Mouse (Mus musculus): ENCODE results near the gene Tmem94.
"Not testable (repeated sequence)": the region's sequence is repeated elsewhere in the genome, so short reads cannot be mapped to it uniquely, and the experiment has no call there.

Tmem94 gene

GRCm38 (mm10) chr11:115765103-115765606 lies at the start of gene Tmem94:
Gene Tmem94, plus strand, starts transcription at chr11:115765433.
- peak; percentile 97 for DNase-seq (ENCODE audit: low spot score)

GRCm38 (mm10) chr11:115716410-115717338 lies 48.6 kb upstream of the Tmem94 start:
- DNase-seq (ENCODE audit: low spot score) = no peak

- DNase-seq (ENCODE audit: low spot score) = peak; percentile 49
Measured at GRCm38 (mm10) chr11:115717660-115718390, 47.4 kb upstream of the Tmem94 start.

DNA sequence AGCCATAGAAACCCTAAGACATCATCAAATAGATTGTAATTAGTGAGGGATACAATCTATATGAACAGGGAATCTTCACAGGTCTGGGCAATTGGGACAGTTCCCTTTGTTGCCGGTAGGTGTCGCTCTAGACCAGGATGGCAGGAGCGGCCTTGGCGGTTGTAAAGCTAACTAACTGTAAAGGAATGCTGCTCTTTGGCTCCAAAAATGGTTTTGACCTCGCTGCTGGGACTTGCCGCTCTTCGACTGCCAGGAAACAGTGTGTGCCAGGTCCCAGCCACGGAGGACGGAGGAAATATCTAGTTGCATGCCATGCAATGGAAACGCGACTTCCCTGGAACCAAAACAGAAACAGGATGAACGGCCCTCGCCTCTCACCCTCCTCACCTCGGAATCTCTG lies 42.6 kb upstream of the Tmem94 start:
- DNase-seq (ENCODE audit: low spot score) = peak; percentile 91

DNA sequence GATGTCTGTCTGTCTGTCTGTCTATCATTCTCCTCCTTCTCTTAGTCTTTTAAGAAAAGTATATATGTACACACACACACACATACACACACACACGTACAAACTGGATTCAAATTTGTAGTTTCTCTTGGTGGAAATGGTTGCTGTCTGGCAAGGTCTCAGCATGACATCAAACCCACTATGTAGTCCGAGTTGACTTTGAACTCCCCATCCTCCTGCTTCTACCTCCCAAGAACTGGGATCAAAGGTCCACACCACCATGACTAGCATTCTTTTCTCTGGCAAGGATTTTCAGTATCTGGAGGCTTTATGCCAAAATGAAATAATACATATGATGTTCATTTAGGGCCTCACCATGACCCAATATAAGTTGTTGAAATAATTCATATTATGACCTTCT lies 42.0 kb upstream of the Tmem94 start:
- no peak for DNase-seq (ENCODE audit: low spot score)

GRCm38 (mm10) chr11:115734041-115734686 lies 31.1 kb upstream of the Tmem94 start:
- DNase-seq (ENCODE audit: low spot score) = no peak

- DNase-seq (ENCODE audit: low spot score) = no peak
Measured at GRCm38 (mm10) chr11:115737608-115738208, 27.5 kb upstream of the Tmem94 start.

DNA sequence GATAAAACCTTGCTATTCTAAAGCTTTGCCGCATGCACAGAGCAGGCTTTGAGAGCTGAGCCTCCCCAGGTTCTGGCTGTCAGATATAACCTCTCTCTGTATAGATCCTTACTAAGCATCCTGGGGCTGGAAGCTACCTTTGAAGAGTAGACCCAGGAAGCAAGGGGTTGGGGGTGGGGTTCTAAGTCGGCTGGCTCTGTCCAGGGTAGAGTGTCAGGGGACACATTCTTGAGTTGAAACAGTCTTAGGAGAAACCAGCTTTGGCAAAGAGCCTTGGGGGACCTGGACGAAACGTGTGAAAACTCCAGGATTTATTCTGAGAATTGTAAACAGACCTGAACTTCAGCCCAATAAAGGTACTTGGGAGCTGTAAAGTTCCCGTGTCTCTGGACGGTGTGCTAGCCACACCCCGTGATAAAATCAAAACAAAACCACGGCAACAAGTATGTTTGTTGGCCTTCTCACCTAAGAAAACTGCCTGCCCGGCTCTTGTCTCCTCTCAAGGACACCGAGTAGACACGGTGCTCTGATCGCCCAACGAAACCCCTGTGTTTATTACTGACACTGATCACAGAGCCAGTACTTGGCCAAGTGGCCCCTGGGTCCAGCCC lies 26.9 kb upstream of the Tmem94 start:
- DNase-seq (ENCODE audit: low spot score) = no peak

DNA sequence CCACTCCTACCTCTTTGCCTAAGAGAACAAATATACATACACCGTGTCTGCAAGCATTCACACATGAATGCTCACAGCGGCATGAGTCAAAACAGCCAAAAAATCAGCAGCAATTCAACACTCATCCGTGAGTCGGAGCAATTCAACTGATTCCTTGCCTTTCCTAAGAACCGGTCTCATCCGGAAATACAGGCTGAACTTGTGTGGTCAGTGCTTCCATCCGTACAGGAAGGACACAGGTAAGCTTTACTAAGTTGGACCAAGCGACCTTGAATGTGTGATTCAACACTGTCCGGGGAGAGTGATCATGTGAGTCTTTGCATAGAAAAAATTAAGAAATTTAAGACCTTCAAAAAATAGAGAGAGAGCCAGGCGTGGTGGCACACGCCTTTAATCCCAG lies 24.2 kb upstream of the Tmem94 start:
- no peak for DNase-seq (ENCODE audit: low spot score)

GRCm38 (mm10) chr11:115742926-115743325 lies 22.3 kb upstream of the Tmem94 start:
- DNase-seq (ENCODE audit: low spot score) = no peak

GRCm38 (mm10) chr11:115744385-115744784 lies 20.8 kb upstream of the Tmem94 start:
- no peak for DNase-seq (ENCODE audit: low spot score)

GRCm38 (mm10) chr11:115746109-115746508 lies 19.1 kb upstream of the Tmem94 start:
- DNase-seq (ENCODE audit: low spot score) = no peak

GRCm38 (mm10) chr11:115746762-115747161 lies 18.5 kb upstream of the Tmem94 start:
- DNase-seq (ENCODE audit: low spot score) = no peak

GRCm38 (mm10) chr11:115747351-115747750 lies 17.9 kb upstream of the Tmem94 start:
- no peak for DNase-seq (ENCODE audit: low spot score)

DNA sequence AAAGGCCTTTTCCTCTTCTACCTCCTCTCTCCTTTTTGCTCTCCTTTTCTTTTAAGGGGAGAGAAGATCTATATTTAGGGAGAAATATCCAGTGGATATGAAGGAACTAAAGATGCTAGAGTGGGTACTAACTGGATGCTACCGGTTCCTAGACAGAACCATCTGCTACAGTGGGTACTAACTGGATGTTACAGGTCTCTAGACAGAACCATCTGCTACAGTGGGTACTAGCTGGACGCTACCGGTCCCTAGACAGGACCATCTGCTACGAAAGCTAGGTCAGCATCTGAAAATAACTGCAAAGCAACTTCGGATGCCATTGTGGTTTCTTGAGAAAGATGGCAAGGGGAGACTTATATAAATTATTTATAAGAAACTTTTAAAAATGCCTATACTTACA lies 15.4 kb upstream of the Tmem94 start:
- no peak for DNase-seq (ENCODE audit: low spot score)

DNA sequence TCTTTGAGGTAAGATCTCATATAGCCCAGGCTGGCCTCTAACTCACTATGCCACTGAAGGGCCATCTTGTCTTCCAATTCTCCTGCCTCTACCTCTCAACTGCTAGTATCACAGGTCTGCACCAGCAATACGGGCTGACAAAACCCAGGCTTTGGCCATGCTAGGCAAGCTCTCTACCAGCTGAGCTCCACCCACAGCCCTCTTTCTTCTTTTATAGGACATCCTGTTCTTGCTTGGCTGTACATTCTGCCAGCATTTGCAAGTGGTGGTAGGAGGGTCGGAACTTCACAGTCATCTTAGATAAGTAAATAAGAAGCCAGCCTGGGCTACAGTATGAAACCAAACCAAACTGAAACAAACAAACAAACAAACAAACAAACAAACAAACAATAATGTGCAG lies 13.5 kb upstream of the Tmem94 start:
- no peak for DNase-seq (ENCODE audit: low spot score)

- DNase-seq (ENCODE audit: low spot score) = no peak
Measured at GRCm38 (mm10) chr11:115752653-115753052, 12.6 kb upstream of the Tmem94 start.

- no peak for DNase-seq (ENCODE audit: low spot score)
Measured at GRCm38 (mm10) chr11:115753485-115753884, 11.7 kb upstream of the Tmem94 start.

- DNase-seq (ENCODE audit: low spot score) = not testable (repeated sequence)
Measured at GRCm38 (mm10) chr11:115762176-115762575, 3.1 kb upstream of the Tmem94 start.

DNA sequence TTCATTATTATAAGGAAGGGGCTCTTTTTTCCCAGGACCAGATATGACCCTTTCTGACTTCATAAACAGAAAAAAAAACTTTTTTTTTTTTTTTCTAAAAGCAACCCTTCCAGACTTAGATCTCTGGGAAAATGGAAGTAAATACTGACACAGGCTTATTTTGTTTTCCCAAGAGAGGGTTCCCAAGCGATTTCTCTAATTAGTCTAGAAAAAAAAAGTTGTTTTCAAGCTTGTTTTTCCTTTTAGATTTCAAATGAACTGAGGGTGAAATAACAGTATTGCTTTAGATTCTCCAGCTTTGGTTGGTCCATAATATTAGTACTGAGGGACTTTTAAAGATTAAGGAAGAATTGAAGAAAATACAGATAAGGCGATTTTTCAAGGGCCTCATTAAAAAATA lies 535 bp upstream of the Tmem94 start:
- DNase-seq (ENCODE audit: low spot score) = no peak

GRCm38 (mm10) chr11:115765607-115766141 lies 441 bp downstream of the Tmem94 start:
- DNase-seq (ENCODE audit: low spot score) = peak; percentile 57
